Mouse (Mus musculus) WW6 (cell line): Measurements from ENCODE around the gene Jsrp1.

Experiments used
- DNase-seq: peaks from one replicate; pipeline ENCODE4 v3.0.0-alpha.2; 2013; ENCODE audit warnings: low read depth, low spot score

Gene Jsrp1

DNA sequence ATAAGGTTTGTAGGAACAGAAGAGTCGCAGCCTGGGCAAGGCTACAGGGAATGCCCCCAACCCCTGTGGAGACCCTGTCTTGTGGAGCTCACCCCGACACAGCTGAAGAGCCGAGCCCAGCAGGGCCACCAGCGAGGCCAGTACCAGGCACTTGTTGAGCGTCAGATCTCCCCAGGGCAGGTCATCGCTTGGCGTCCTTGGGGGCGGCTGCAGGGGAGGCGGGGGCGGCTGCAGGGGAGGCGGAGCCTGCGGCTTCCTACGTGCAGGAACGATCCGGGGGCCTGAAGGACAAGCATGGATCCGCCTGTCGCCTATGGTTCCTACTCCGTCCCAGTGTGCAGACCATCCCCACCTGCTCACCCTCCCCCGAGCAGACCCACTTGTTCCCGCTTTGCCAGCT is 3.2 kb downstream of the Jsrp1 start:
- no peak for DNase-seq

DNA sequence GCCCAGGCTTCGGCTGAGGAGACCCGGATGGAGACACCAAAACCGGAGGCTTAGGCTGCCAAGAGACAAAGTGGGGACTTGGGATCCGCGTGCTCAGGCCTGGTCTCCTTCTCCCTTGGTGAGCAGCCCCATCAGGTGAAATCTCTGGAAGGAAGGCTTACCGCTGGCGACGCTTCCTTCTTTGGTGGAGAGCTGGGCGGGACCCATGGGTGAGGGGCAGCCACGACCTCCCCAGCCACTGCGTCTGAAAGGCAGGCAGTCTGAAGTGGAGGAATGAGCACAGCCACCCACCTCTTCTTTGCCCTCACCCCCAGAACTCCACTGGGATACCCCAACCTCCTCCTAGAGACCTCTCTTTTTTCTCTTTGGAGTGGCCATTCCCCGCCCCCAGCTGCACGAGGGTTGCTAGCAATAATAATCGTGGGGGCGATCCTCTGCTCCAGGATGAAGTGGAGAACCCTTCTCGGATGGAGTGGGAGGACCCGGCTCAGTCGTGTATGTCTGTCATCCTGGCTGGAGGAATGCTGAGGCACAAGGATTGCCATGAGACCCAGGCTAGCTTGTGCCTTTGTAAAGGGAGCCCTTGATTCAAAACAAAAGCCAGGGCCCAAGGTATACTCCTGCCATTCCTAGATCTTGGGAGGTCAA is 4.2 kb downstream of the Jsrp1 start:
- no peak for DNase-seq

DNA sequence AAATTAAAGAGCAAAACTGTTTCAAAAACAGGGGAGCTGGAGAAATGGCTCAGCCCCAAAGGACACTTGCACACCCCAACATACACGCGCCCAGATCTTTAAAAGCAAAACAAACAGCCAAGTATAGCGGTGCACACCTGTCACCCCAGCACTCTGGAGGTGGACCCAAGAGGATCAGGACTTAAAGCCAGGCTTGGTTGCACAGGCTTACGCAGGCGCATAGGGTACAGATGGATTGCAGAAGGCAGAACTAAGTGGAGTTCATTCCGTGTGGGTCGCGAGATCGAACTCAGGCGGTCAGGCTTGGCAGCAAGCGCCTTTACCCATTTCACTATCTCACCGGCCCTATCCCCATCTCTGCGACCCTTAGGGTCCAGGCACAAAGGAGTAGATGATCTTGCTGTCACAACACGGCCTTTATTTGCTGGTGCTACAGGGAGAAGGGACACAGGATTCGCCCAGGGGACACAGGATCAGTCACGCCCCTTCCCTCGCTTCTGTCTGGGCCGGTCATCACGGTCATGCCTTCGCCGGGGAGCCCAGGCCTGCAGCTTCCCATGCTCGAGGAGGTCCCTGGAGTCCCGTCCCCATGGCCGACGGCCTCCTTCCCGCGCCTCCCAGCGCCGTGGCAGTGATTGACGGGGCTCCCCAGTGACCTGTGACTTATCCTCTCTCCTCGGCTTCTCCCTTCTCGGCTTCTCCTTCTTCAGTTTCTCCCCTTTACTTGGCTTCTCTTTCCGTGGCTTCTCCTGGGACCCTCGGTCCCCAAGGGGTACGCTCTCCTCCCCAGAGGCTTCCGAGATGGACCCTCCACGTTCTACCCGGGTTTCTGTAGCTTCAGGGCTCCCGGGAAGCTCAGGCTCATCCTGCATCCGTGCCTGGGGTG is 5.0 kb downstream of the Jsrp1 start:
- DNase-seq: no peak

DNA sequence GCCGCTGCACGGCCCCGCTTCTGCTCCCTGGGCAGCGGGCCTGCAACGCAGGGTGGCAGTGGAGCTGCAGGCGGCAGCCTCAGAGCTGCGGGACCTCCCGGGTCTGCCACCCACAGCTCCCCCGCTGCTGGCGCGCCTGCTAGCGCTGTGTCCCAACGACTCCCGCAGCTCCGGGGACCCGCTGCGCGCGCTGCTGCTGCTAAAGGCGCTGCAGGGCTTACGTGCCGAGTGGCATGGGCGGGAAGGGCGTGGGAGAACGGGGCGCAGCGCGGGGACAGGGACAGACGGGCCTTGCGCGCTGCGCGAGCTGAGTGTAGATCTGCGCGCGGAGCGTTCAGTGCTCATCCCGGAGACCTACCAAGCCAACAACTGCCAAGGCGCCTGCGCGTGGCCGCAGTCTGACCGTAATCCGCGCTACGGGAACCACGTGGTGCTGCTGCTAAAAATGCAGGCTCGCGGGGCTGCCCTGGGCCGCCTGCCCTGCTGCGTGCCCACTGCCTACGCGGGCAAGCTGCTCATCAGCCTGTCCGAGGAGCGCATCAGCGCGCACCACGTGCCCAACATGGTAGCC is 6.2 kb downstream of the Jsrp1 start:
- DNase-seq: no peak

DNA sequence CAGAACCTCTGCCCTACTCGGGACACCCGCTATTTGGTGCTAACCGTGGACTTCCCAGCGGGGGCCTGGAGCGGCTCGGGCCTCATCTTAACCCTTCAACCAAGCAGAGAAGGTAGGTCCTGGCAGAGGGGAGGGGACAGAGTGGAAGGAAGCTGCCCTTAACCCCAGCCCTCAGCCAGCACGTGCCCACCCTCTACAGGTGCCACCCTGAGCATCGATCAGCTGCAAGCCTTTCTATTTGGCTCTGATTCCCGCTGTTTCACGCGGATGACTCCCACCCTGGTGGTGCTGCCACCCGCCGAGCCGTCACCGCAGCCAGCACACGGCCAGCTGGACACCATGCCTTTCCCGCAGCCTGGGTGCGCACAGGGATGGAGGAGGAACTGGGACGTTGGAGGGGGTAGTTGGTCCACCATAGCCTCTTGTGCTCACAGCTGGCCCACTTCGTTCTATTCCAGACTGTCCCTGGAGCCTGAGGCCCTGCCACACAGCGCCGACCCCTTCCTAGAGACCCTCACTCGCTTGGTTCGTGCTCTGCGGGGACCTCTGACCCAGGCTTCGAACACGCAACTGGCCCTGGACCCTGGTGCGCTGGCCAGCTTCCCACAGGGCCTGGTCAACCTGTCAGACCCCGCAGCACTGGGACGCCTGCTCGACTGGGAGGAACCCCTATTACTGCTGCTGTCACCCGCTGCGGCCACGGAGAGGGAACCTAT is 6.8 kb downstream of the Jsrp1 start:
- no peak for DNase-seq

DNA sequence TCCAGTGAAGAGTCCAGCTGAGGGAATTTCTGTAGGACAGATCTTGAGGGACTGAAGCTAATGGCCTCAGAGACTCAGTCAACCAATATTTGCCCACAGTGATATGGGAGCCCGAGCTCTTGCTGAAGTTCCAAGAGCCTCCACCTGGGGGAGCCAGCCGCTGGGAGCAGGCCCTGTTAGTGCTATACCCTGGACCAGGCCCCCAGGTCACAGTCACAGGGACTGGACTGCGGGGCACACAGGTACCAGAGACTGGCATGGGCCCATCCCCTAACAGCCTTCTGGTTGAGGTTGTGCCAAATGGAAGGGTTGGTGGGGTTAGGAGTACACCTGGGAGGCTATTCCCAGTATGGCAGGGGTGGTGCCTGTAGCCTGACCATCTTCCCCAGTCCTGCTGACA is 7.4 kb downstream of the Jsrp1 start:
- no peak for DNase-seq

DNA sequence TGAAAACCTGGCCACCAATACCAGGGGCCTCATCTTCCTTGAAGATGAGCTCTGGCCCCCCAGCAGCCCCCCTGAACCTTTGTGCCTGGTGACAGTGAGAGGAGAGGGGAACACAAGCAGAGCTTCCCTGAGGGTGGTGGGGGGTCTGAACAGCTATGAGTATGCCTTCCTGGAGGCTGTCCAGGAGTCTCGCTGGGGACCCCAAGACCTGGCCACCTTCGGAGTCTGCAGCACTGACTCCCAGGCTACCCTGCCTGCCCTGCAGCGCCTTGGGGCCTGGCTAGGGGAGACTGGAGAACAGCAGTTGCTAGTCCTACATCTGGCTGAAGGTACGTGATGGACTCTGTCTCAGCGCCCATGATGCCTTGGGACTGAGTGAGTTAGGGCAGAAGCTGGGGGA is 8.0 kb downstream of the Jsrp1 start:
- DNase-seq: no peak

DNA sequence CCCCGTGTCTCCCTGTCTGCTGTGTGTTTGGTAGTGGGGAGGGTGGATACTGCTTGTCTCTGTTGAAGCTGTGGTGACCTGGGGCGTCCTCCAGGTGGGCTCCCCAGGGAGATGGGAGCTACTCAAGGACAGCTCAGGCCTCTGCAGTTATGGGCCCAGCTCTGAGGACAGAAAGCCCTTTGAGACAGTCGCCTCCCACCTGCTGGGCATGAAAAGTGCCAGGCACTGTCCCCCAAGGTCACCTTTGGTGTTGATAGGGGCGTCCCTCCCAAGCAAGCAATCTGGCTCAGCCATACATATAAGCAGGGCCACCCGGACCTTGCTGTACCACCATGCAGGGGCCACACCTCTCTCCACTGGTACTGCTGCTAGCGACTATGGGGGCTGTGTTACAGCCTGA is 8.4 kb downstream of the Jsrp1 start, which contains the start of gene Amh:
TSS of gene Amh (plus strand) at position 328 of the 400 bp plus-strand sequence.
- DNase-seq: no peak

DNA sequence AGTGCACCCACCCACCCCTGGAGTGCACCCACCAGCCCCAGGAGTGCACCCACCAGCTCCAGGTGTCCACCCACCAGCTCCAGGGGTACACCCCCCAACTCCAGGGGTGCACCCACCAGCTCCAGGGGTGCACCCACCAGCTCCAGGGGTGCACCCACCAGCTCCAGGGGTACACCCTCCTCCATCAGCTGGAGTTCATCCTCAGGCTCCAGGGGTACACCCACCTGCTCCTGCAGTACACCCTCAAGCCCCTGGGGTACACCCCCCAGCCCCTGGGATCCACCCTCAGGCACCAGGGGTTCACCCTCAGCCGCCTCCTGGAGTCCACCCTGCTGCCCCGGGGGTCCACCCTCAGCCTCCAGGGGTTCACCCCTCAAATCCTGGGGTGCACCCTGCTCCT is 9.0 kb downstream of the Jsrp1 start:
- DNase-seq: no peak

DNA sequence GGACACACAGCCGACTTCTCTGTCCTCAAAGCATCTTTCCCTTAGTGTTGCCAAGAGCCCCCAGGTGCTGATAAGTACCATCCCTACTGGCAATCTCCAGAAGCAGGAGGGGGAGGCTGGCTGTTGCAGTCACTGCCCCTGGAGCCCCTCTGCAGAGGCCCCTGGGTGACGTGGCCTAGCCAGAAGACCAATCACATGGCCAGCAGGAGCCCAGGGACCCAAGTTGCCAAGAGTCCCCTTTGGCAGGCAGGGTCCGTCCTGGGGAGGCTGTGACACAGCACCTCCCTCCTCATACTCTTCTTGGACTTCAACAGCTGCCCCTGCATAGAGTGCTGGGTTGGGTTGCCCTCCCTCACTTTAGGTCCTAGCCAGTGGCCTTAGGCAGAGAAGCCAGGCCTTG is 10.3 kb downstream of the Jsrp1 start:
- DNase-seq: no peak

DNA sequence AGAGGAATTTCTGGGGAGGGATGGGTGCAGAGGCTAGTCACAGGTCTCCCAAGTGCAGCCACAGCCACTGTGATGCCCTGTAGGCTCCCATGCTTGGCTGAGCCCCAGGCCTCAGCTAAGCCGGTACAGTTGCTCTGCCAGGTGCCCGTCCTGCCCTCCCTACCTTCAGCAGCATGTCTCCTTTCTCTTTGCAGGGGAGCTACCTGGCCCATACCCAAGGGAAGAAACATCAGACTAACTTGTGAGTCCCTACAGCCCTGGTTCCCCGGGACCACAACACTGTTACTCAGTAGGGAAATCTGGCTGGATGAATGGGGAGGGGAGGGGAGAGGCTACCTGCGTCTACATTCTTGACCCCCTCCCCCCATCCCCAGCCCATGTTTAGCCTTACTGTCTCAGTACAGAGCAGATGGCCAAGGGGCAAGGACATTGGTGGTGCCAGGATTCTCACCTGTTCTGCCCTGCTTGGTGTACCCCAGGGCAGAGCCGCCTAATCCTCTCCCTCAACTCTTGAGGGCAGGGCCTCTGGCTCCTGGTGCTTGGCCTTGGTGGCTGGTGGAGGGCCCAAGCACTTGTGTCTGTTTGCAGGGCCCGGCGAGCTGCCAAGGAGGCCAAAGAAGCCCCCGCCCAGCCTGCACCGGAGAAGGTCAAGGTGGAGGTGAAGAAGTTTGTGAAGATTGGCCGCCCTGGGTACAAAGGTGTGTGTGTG is 10.9 kb downstream of the Jsrp1 start:
- no peak for DNase-seq

DNA sequence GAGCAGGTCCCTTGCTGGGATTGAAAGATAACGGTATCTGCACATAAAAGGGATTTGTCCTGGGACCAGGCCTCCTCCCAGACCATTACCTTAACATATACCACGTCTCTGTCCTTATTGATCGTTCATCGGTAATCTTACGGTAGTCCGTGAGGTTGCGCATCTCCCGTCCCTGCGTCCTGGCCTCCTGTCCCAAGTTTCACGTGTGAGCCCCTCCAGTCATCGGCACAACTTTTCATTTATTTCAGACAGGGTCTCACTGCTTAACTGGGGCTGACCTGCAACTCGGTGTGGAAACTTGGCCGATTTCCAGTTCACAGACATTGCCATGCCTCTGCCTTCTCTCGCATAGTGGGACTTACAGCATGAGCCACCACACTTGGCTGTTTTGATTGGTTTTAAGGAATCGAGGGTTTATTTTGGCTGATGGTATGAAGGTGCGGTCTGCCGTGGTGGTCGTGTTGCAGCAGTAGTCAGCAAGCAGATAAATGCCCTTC is 14.2 kb downstream of the Jsrp1 start:
- DNase-seq: no peak

DNA sequence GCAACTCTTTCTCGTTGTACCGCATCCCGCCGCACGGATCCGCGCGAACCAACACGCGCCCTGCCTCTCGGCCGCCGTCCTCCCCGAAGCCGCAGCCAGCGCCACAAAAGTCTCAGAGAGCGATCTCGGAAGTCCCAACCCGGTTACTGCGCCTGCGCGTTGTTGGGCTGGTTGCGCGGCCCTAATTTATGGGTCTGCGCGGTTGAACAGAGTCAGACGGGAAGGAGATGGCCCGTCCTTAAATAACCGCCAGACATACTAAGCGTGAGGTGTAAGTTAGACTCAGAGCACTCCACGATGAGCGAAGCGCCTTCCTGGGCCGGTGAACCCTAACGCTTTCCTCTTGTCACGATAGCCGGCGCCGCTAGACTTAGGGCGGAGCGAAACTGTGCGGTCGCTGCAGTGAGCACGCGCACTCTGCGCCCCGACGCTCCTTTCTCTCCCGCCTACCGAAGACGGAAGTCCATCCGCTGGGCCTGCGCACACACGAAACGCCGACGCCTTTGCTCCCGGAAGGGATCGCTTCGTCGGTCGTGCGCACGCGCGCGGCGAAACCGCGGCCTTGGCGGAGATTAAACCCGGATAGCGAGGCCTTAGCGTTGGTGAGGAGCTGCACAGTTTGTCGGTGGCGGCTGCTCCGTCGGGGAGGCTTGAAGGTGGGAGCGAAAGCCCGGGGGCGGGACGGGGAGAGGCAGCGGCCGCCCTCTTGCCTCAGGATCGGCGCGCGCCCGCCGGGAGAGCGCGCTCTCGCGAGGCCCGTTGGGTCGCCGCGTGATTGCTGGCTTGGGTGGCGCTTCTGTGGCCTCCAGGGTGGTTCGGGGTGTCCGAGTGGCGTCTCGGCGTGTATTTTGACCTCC is 14.9 kb downstream of the Jsrp1 start, which contains the start of the genes Sf3a2 and Plekhj1:
TSS of gene Sf3a2 (plus strand) at position 49 of the 857 bp plus-strand sequence.
TSS of gene Plekhj1 (minus strand) at position 477 of the 857 bp plus-strand sequence.
- peak; percentile 92 for DNase-seq

DNA sequence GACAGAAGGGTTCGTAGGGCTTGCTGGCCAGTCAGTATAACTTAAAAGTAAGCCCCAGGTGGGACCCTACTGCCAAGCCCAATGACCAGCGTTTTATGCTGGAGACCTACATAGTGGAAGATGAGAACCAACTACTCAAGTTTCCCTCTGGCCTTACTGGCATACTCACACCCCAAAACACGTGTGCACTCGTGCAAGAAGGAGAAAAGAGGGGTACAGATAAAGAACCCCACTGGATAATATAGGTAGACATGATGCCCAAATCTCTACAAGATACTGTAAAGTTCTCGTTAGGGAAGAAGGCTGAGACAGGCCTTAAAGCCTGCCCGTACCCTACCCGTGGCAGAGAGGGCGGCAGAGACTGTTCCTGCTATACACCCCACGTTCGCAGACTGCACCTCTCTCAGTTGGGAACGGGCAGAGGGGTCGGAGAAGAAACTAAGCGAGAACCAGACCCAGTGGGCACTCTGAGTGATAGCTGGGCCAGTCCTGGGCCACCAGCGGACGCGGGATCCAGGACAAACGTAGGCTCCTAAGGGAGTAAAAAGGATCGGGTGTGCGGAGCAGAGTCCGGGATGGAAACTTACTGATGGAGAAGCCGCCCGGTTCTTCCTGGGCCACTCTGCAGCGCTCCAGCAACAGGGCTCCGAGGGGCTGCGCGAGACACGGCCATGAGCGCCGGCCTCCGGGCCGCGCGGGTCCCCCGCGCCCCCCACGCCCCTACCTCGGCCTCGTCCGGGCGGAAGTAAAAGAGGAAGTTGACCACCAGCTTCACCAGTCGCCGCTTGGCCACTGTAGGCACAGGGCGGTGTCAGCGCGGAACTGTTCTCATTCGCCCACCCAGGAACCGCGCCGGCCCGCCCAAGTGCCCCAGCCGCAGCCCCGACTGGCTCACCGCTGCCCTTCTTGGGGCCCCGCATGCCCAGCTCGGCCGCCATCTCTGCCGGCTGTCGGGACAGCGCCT is 15.8 kb downstream of the Jsrp1 start:
- no peak for DNase-seq

DNA sequence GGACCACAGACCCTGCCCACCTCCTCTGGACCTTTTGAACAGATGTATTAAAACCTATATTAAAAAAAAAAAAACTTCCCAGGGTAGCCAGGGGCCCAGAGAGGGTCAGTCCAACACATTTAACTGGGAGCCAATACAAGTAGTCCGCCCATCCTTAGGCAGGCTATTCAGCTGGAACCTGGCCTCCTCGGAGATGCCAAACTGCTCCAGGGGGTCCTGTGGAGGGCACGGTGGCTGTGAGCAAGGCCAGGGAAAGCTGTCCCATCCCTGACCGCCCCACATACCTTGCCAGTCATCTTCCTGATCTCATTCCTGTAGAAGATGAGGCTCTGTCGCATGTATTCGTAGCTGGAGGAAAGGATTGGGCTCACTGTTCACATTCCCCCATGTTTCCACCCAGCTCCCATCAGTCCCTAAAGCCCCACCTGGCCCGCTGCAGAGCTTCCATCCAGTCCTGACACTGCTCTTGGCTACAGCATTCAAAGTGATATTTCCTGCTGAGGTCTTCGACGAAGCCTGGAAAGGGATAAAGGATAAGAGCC is 16.9 kb downstream of the Jsrp1 start:
- DNase-seq: no peak

DNA sequence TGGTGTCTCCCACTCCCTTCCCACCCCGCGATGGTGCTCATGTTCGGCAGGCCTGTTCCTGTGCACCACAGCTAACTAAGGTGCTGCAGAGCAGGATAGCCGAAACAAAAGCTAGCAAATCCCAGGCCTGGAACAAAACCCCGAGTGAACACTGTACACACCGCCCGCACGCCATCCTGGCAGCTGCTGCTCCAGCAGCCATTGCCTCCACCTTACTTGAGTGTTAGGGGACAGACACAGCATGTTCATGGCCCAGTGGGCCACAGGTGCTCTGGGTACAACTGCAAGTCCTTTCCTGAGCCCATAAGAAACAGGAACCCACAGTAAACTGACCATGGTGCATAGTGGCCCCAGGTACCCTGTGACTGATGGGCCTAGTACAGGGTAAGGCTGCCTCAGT is 18.5 kb downstream of the Jsrp1 start:
- DNase-seq: no peak

DNA sequence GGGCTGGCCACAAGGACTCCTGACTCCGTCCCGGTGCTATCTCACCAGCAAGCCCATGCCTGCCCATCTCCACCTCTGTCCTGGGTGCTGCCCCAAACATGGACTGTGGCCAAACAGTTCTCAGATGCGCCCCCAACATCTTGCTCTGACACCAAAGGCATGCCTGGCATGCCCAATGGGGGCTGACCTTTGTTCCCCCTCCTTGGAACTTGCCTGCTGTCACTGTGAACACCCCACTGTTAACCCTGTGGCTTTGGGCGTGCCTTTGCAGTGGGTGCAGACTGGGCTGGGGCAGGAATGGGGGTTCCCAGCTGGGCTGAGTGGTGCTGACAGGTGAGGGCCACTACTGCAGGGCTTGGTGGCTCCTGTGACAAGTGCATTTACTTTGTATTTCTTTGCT is 19.5 kb downstream of the Jsrp1 start:
- no peak for DNase-seq

DNA sequence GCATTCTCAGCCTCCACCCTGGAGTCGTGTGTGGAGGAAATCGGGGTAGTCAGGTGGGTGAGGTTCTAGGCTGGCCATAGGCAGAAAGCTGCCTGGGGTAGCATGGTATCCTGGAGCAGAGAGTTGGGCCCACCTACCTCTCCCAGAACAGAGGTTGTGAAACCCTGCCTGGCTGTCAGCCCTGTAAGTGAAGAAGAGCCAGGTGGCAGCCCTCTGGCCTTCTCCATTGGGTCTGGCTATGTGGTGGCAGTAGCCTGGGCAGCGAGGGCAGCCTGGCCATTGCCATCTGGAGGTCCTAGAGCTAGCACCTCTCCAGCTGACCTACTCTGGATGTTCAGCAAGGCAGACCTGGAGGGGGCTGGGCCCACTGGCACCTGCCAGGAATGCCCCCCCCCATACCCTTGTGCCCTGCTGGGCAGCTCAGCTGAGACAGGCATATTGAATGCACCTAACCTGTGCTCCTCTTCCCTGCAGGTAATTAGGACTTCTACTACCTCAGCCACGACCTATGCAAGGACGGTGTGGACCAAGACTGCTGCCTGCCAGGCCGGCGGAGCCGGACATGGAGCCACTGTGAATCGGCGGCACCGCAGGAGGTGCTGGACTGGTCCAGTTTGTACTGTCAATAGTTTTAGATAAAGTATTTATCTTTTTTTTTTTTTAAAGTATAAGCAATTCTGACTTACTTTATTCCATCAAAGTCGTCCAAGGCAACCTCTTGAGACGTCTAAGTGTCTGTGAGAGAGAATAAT is 20.1 kb downstream of the Jsrp1 start:
- DNase-seq: no peak
